Mouse (Mus musculus): ENCODE results near the gene Numbl.

Numbl gene

GRCm38 (mm10) chr7:27296518-27296917 is 38.3 kb downstream of the Numbl start:
- DNase-seq (ENCODE audit: low spot score) = no peak

GRCm38 (mm10) chr7:27298033-27298610 is 39.9 kb downstream of the Numbl start:
- no peak for DNase-seq (ENCODE audit: low spot score)

DNA sequence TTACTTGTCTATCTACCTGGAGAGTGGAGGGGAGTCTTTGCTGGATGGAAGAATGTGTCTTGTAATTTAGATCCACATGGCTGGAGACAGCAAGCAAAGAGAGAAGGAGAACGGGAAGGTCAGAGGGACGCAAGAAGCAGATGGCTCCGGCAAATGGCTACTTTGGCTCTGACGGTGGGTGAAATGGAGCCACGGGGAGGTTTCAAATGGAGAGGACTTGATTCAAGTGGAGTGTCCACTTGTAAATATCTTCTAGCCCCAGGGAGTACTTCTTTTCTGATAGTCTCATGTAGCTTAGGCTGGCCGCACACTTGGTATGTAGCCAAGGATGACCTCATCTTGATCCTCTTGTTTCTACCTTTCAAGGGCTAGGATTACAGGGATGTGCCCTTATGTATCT is 40.6 kb downstream of the Numbl start:
- DNase-seq (ENCODE audit: low spot score) = peak; percentile 53

DNA sequence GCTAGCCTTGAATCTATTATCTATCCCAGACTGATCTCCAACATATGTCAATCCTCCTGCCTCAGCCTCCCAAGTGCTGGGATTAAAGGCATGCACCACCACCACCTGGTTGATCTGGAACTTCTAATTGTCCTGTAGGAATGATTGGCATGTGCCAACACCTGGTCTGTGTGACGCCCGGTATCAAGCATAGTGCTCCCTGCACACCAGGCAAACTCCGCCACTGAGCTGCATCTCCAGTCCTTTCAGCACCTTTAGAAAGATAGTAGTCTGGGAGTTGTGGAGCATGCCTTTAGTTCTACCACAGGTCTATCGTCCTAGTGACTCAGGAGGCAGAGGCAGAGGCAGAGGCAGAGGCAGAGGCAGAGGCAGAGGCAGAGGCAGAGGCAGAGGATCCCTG is 42.1 kb downstream of the Numbl start:
- no peak for DNase-seq (ENCODE audit: low spot score)

DNA sequence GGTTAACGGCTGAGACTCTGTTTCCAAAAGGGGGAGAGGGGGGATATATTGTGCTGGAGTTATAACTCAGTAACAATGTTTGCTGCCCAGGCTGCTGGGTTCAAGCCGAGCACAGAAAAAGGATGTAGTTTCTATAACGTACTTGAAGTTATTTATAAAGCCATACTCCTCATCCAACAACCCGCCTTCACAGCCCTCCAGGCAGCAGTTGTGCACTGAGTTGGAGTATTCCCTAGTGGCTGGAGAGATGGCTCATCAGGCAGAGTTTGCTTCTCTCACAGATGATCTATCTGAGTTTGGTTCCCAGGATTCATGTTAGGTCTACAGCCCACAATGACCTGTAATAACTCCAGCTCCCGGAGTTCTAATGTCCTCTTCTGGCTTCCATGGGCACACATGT is 42.6 kb downstream of the Numbl start:
- no peak for DNase-seq (ENCODE audit: low spot score)

- peak; percentile 87 for DNase-seq (ENCODE audit: low spot score)
Observed at GRCm38 (mm10) chr7:27302172-27302571, 43.9 kb downstream of the Numbl start.

GRCm38 (mm10) chr7:27305091-27305730 is 47.0 kb downstream of the Numbl start:
- no peak for DNase-seq (ENCODE audit: low spot score)

DNA sequence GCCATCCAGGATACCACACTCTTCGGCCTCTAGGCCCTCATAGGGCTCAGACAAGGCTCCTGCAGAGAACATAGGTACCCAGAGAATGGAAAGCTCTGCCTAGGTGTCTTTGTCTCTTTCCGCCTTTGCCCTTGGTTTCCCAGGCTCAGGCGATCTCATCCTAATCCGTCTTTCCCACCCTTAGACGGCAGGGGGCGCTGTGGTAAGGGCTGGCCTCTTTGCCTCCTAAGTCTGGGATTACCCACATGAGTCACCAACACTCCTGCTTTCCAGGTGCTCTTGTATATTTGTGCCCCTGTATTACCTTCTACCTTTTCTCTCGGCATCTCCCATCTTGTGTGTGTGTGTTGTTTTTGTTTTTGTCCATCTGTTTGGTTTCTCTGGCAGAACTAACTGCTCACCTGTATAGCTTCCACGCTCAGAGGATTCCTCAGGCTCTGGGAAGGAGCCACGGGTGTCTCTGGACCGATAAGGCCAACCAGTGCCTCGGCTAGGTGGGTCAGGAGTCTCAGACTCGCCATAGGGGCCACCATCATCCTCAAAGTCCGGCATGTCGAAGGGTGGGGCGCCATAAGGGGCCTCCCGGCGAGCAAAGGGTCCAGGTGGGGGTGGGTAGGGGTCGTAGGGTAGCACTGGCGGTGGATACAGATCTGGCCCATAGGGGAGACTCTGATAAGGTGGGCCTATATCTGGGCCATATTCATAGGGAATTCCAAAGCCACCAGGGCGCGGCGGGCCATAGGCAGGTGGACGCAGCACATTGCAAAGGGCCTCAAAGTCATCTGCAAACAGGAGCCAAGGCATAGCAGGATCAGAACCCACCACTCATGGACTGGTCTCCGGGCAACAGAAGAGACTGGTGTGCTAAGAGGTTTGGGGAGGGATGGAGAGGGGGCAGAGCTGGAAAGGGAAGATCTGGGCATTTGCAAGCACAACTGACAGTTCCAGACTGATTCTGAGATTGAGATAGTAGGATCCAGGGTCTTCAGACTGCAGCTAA is 48.2 kb downstream of the Numbl start:
- DNase-seq (ENCODE audit: low spot score) = peak; percentile 48

DNA sequence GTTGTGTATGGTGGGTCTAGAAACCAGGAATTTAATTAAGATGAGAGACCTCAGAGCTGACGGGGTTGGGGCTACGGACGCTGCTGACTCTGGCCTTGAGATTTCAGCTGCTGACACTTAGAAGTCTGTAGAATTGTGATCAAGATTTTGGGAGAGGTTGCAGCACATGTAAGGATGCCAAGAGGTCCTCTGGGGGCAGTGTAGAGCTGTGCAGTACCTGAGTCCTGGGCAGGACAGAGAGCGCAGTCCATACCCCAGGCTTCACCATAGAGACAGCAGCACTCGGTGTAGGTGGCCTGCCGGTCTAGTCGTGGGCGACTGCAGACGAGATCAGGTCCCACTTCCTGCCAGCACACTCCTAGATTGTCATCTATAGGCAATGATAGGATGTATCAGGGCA is 49.3 kb downstream of the Numbl start:
- DNase-seq (ENCODE audit: low spot score) = no peak

- no peak for DNase-seq (ENCODE audit: low spot score)
Observed at GRCm38 (mm10) chr7:27308821-27309549, 50.8 kb downstream of the Numbl start.

DNA sequence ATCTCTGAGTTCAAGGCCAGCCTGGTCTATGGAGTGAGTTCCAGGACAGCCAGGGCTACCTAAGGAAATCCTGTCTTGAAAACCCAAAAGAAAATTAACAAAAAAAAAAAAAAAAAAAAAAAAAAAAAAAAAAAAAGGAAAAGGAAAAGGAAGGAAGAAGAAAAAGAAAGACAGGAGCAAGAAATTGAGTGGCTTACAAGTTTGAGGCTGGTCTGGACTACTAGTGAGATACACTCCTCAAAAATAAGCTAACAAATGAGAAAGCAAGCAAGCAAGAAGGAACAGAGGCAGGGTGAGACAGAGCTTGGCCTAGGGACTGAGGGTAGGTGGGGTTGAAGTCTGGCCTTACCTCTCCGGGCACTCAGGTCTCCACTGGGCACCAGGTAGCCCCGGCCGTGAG is 51.6 kb downstream of the Numbl start:
- DNase-seq (ENCODE audit: low spot score) = no peak

DNA sequence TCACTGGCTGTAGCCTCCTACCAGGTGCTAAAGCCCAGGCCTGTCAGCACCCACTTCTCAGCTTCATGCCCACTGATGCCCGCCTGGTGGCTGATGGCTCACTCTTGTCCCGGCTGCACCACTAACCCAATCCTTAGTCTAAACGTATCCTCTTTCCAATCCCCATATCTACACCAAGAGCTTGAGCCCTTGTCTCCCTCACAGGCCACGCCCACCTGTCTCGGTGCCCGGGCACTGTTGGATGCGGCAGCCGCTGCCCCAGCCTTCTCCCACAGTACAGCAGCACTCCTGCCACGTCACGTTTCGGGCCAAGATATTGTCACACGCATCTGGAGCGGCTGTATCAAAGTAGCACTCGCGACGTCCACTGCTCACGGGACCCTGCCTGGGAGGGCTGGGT is 52.1 kb downstream of the Numbl start:
- DNase-seq (ENCODE audit: low spot score) = no peak

- no peak for DNase-seq (ENCODE audit: low spot score)
Observed at GRCm38 (mm10) chr7:27310996-27311535, 52.8 kb downstream of the Numbl start.

- DNase-seq (ENCODE audit: low spot score) = no peak
Observed at GRCm38 (mm10) chr7:27311651-27312284, 53.5 kb downstream of the Numbl start.

- DNase-seq (ENCODE audit: low spot score) = no peak
Observed at GRCm38 (mm10) chr7:27314393-27314792, 56.2 kb downstream of the Numbl start.

DNA sequence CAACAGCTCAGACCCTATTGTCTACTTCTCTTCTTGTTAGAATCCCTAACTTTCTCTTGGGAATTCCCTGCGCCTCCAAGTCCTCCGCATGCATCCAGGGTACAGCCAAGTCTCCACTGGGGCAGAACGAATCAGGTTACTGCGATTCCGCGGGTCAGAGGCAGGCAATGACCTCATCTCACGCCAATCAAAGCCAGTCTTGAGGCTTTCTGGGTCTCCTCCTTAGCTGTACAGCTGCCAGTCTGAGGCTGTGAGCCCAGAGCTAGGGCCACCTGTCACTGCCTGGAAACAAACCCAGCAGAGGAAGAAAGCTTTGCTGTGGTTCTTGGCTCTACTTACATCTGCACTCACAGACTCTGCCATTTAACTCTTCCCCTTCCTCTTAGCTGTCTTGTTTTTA is 57.7 kb downstream of the Numbl start:
- no peak for DNase-seq (ENCODE audit: low spot score)

- no peak for DNase-seq (ENCODE audit: low spot score)
Observed at GRCm38 (mm10) chr7:27319411-27319810, 61.2 kb downstream of the Numbl start.

GRCm38 (mm10) chr7:27322291-27322690 is 64.1 kb downstream of the Numbl start:
- DNase-seq (ENCODE audit: low spot score) = no peak

DNA sequence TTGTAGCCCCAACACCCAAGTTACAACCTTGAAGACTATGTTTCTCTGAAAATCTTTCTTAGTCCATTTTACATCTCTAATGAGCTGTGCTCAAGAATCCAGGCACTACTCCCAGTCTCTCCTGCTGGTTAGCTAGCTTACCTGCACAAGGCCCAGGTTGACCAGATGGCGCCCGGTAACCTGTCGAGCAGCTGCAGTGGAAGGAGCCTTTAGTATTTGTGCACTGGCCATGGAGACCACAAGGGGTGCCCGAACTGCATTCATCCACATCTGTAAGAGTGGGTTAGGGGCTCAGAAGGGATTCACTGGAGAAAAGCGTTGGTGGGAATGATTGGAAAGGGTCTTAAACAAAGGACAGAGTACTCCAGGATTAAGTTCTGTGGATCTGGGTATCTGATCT is 64.8 kb downstream of the Numbl start:
- no peak for DNase-seq (ENCODE audit: low spot score)

GRCm38 (mm10) chr7:27324161-27324560 is 65.9 kb downstream of the Numbl start:
- DNase-seq (ENCODE audit: low spot score) = no peak

DNA sequence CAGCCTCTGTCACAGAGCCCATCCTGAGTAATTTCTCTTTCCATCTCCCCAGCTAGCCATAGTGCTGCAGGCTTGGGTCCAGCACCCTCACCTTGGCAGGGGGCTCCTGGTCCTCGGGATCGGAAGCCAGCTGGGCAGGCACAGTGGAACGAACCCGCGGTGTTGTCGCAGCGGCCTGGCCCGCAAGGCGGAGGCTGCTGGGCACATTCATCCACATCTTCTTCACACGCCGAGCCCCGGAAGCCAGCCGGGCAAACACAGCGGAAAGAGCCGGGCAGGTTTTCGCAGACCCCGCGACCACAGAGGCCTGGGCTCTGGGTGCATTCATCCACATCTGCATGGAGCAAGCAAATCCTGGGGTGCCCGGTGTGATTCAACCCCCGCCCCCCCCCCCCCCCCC is 66.7 kb downstream of the Numbl start:
- DNase-seq (ENCODE audit: low spot score) = no peak

DNA sequence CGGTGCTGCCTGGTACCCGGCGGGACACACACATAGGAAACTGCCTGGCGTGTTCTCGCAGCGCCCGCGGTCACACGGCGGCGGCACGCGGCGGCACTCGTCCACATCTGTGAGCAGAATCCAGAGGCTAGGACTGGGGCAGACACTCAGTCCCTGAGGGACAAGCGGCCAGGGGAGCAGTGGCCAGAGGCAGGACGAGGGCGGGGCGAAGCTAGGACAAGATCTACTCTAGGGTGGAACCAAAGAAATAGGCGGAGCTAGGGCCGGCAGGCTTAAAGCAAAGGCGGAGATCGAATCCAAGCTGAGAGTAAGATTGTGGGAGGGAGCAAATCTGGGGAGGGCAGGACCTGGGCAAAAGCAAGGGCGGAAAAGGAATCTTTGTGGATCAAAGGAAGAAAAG is 67.5 kb downstream of the Numbl start:
- no peak for DNase-seq (ENCODE audit: low spot score)

Data from MN1 (cell line).